Mouse (Mus musculus) thymus, adult 2 months (tissue): Measurements from ENCODE around the gene Got2.

Experiments
- CTCF ChIP-seq: fragments of 200-500 bp; IDR thresholded peaks from 2 replicates; pipeline ENCODE4 v1.5.1; 2012; ENCODE audit warnings: mild to moderate bottlenecking, control low read depth, low read length, moderate library complexity, borderline replicate concordance; ENCODE audit not compliant: control insufficient read depth, poor library complexity, insufficient read depth; ENCODE audit errors: extremely low read depth
- POLR2A ChIP-seq: fragments of 200-500 bp; IDR thresholded peaks from 2 replicates; pipeline ENCODE4 v1.6.1; 2012; ENCODE audit warnings: mild to moderate bottlenecking, low read length, control low read depth, moderate library complexity; ENCODE audit not compliant: control insufficient read depth, poor library complexity, insufficient read depth; ENCODE audit errors: extremely low read depth

GRCm38 (mm10) chr8:95854174-95854573 is 34.2 kb downstream of the Got2 start:
- no peak for TF ChIP-seq POLR2A
- TF ChIP-seq CTCF, result no peak
